Mouse (Mus musculus) natural killer cell, adult 2 months (primary cell): ENCODE data around the gene Fhl4.
A peak's percentile ranks its signal among the peaks of the same experiment; 100 is the strongest.

ENCODE experiments used
- DNase-seq, 2 experiments: peaks; one replicate each; pipeline ENCODE4 v3.0.0; 2022; ENCODE audit warnings: low spot score in 2 of 2

The Fhl4 gene

GRCm38 (mm10) chr10:85102247-85103084 lies at the start of gene Fhl4, which contains the start of gene Tmem263:
Gene Fhl4, minus strand, starts transcription at chr10:85102495.
Gene Tmem263, plus strand, starts transcription at chr10:85102627.
- DNase-seq, result peak; percentile 63 to 67

- DNase-seq, result no peak
Measured at GRCm38 (mm10) chr10:85149226-85149625, 46.9 kb upstream of the Fhl4 start.

DNA sequence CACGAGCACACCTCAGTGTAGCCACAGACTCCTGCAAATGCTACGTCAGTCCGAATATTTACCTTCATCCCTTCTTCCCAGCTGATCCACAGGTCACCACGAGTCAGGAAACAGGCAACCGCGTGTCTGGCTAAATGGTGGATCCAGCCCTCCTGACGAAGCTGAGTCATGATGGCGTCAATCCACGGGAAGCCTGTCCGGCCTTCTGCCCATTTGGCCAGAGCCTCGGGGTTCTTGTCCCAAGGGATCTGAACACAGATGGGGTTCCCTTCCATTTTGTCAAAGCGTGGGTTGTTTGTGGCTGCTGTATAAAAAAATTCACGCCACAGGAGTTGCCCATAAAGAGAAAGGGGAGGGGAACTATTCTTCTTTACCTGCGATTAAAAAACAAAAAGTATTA lies 44.0 kb upstream of the Fhl4 start:
- DNase-seq, result no peak

- DNase-seq, result no peak
Measured at GRCm38 (mm10) chr10:85141465-85141864, 39.2 kb upstream of the Fhl4 start.

GRCm38 (mm10) chr10:85136573-85136972 lies 34.3 kb upstream of the Fhl4 start:
- no peak for DNase-seq

GRCm38 (mm10) chr10:85128453-85128852 lies 26.2 kb upstream of the Fhl4 start:
- peak; percentile 18 to 63 for DNase-seq

DNA sequence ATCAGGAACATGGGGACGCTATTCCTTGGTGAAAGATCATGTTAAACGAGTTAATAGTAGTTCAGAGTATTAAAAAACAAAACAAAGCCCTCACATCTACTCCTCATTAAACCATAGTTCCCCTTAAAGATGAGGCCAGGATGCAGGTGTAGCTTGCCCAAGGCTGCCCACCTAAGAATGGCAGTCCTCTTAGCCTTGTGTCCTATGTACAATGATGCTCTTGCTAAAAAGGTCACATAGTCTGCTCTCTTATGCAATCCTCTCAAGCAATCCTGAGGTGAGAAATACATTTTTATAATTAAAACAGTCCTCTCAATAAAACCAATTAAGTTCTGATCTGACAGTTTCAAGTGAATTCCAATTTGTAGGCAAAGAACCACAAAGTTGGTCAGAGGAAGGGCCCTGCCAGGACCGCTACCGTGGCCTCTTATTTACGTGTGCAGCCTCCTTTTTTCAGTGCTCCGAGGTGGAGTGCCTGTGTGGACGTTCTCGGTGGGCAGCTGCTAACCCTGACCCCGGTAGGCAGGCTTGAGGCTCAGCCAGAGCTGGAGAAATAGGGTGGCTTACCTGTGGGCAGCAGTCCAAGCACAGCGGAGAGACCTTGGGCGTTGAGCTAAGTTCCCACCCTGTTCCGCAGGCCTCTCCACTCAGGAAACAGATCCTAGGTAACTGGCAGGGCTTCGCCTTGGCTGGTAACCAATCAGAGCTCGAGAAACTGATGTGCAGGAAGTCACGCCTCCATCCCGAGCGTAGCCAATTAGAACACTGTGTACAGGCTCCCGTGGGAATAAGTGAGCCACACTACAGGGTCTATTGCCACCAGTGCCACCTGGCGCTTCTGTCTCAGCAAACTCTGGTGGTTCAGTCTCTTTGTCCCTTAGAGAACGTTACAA lies 25.3 kb upstream of the Fhl4 start, which contains the start of gene Mterf2:
Gene Mterf2, minus strand, starts transcription at position 633 of the 893 bp plus-strand sequence.
- peak; percentile 81 to 92 for DNase-seq

DNA sequence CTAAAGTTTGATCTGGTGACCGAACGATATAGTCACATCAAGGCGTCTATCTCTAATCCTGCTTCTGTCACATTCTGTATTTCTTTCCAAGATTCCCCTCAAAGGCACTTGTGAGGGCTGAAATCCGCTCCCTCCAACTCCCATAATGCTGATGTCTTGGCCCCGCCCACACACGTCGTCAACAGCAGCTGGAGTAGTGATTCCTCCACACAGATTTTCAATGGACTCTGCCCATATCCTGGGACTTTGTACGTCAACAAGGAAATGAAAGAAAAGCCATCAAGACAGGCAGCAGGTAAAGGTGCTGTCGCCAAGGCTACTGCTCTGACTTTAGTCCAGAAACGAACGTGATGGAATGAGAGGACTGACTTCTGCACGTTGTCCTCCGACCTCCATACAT lies 22.9 kb upstream of the Fhl4 start:
- no peak for DNase-seq

- no peak for DNase-seq
Measured at GRCm38 (mm10) chr10:85114409-85114808, 12.1 kb upstream of the Fhl4 start.

GRCm38 (mm10) chr10:85103085-85103885 lies 990 bp upstream of the Fhl4 start:
- DNase-seq, result peak; percentile 2 to 4

DNA sequence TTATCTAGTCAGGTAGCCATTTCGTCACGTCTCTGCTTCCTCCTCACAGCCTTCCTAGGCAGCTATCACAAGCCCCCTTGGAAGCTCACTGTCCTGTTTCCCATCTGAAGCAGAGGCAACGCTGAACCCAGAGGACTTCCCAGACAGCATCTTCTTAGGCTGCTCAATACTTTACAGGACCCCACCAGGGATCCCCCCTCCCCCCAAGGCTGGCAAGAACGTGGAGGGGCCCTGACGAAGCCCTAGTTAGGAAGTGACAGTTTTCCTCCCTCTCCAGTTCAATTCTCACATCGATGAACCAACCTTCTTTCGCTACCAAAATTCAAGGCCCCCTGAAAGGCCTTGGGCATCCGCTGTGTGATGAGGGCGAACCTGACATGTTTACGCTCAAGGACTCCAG lies 454 bp downstream of the Fhl4 start:
- DNase-seq, result no peak

GRCm38 (mm10) chr10:85071605-85072152 lies 30.6 kb downstream of the Fhl4 start:
- no peak for DNase-seq

DNA sequence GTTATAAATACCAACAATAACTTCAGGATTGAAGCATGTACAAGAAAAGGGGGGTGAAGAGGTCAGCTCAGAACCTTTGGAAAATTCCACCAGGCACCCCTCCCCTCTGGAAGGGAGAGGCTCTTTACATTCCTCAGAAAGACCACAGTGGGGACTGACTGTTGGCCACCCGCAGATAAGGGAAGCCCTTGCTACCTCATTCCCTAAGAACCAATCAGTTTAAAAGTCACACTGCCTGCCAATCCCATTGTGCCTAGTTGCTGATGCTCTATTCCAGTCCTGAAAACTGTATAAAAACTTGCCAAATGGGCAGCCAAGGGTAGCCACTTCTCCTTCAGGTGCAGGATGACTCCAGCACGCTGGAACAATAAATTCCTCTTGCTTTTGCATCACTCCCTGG lies 47.4 kb downstream of the Fhl4 start:
- no peak for DNase-seq

GRCm38 (mm10) chr10:85052451-85052850 lies 49.8 kb downstream of the Fhl4 start:
- DNase-seq, result no peak

- no peak for DNase-seq
Measured at GRCm38 (mm10) chr10:85050668-85051208, 51.6 kb downstream of the Fhl4 start.

DNA sequence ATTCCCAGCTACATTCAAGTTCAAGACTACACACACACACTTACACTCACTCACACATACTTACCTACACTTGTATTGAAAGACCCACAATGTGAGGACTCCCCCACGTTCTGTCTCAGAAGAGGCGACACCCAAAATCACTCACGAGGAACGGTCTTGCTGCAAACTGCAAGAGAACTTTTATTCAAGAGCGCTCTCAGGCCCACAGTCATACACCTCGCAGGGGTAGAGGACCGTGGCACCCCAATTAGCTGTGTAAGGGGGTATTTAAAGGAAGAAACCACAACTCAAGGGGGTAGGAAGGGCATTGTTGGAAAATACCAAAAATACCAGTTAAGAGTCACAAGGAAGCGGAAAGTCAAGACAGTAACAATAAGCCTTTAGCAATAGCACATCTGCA lies 54.3 kb downstream of the Fhl4 start:
- DNase-seq, result no peak

DNA sequence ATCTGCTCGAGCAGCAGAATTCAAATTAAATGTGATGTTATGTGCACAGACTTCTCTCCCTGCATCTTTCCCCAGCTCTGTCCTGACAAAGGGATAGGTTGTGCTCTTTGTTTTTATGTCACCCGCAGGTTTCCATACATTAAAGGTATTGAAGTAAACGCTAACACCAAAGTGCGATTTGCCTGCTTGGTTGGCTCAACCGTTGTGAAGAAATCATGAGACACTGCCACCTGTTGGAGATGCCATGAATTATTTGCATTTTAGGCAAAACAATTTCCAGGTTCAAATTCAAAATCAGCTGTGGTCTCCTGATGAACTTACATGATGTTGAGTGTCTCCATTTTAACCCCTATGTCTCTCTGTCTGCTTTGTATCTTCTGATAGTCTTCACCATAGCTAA lies 55.7 kb downstream of the Fhl4 start:
- DNase-seq, result peak; percentile 8 to 9
